Mouse (Mus musculus) embryonic facial prominence, embryonic 11.5 days (tissue): ENCODE measurements at regions not wholly inside any gene's neighbourhood (a gene's known extent, or its start where the extent isn't known, plus 50 kb on each side); places are given as distances from the start of the nearest gene placed in this dataset.

Source experiments
- ATAC-seq: fragments of 200-750 bp; cut with Nextera tagmentation; replicated peaks from 2 replicates; pipeline ENCODE4 v1.8.0; 2017; ENCODE audit warnings: low read depth; ENCODE audit not compliant: insufficient number of reproducible peaks, low FRiP score, low TSS enrichment
- DNase-seq: peaks from one replicate; pipeline ENCODE4 v3.0.0-alpha.2; 2015; ENCODE audit warnings: low spot score
- H3K27ac ChIP-seq: fragments of 300-500 bp; sonication (generic); replicated peaks from 2 replicates; pipeline ENCODE4 v1.5.1; 2014; ENCODE audit warnings: mild to moderate bottlenecking, low read depth, low read length, control low read depth
- H3K27me3 ChIP-seq: fragments of 300-500 bp; sonication (generic); 2 replicates; pipeline ENCODE4 v1.6.1; 2014; ENCODE audit warnings: mild to moderate bottlenecking, low read length, moderate library complexity, mixed read lengths; ENCODE audit not compliant: control insufficient read depth, insufficient read depth
- H3K36me3 ChIP-seq: fragments of 300-500 bp; sonication (generic); replicated peaks from 2 replicates; pipeline ENCODE4 v1.6.1; 2014; ENCODE audit warnings: low read depth, mild to moderate bottlenecking, low read length, moderate library complexity, mixed read lengths; ENCODE audit not compliant: control insufficient read depth, insufficient read depth
- H3K4me1 ChIP-seq: fragments of 300-500 bp; sonication (generic); 2 replicates; pipeline ENCODE4 v1.6.1; 2014; ENCODE audit warnings: low read length, mixed read lengths; ENCODE audit not compliant: control insufficient read depth, insufficient read depth
- H3K4me2 ChIP-seq: fragments of 300-500 bp; sonication (generic); 2 replicates; pipeline ENCODE4 v1.6.1; 2014; ENCODE audit warnings: low read depth, mild to moderate bottlenecking, control low read depth, low read length, moderate library complexity
- H3K4me3 ChIP-seq: fragments of 300-500 bp; sonication (generic); 2 replicates; pipeline ENCODE4 v1.5.1; 2014; ENCODE audit warnings: low read depth, low read length, control low read depth
- H3K9ac ChIP-seq: fragments of 300-500 bp; sonication (generic); replicated peaks from 2 replicates; pipeline ENCODE4 v1.6.1; 2014; ENCODE audit warnings: mild to moderate bottlenecking, control low read depth, low read length
- H3K9me3 ChIP-seq: fragments of 300-500 bp; sonication (generic); replicated peaks from 2 replicates; pipeline ENCODE4 v1.6.1; 2016; ENCODE audit warnings: mild to moderate bottlenecking, low read length, inconsistent platforms, mixed read lengths; ENCODE audit not compliant: control insufficient read depth
- WGBS: fragments of 180-500 bp; shearing (Covaris S2); extraction: QIAGEN DNeasy Blood & Tissue Kit; methylation state at CpG from one replicate; pipeline ENCODE4 v1.1.7; 2014; 5-methylcytosine and 5-hydroxymethylcytosine counted together

- H3K9me3 ChIP-seq: no peaks in the 10 kb centered on the region
- no peaks in the 10 kb centered on the region for H3K4me1 ChIP-seq
Measured at GRCm38 (mm10) chr8:82538121-82538520, 135.1 kb upstream of the Il15 start.

GRCm38 (mm10) chr8:82529153-82529552 is 126.1 kb upstream of the Il15 start:
- WGBS: 89% methylated on average over 3 of the region's 3 CpGs

More at GRCm38 (mm10) chr8:82538121-82538520, 135.1 kb upstream of the Il15 start:
- Histone ChIP-seq H3K4me3 (no peak overlapping the region), H3K9ac (no peak overlapping the region), H3K27me3 (no peaks in the 10 kb centered on the region), H3K4me2 (no peak overlapping the region), H3K36me3 (no peaks in the 10 kb centered on the region), H3K27ac (no peak overlapping the region)
- DNase-seq: no peak
- ATAC-seq: no peak

GRCm38 (mm10) chr8:82523866-82524265 is 120.8 kb upstream of the Il15 start:
- H3K36me3 ChIP-seq: no peaks in the 10 kb centered on the region
- H3K27ac ChIP-seq: no peak overlapping the region
- whole genome bisulfite sequencing: 97% methylated on average over 14 of the region's 14 CpGs
- no peaks in the 10 kb centered on the region for H3K27me3 ChIP-seq
- ATAC-seq (no peak), DNase-seq (no peak)
- H3K4me1 ChIP-seq: no peaks in the 10 kb centered on the region
- no peaks in the 10 kb centered on the region for H3K9me3 ChIP-seq
- no peak overlapping the region for H3K4me3 ChIP-seq
- no peak overlapping the region for H3K4me2 ChIP-seq
- H3K9ac ChIP-seq: no peak overlapping the region

More at GRCm38 (mm10) chr8:82529153-82529552, 126.1 kb upstream of the Il15 start:
- Histone ChIP-seq H3K4me3 (no peak overlapping the region), H3K9me3 (no peaks in the 10 kb centered on the region), H3K27ac (no peak overlapping the region), H3K9ac (no peak overlapping the region), H3K4me1 (no peaks in the 10 kb centered on the region), H3K36me3 (no peaks in the 10 kb centered on the region), H3K27me3 (no peaks in the 10 kb centered on the region), H3K4me2 (no peak overlapping the region)
- ATAC-seq (no peak), DNase-seq (no peak)

GRCm38 (mm10) chr8:82498496-82498895 is 95.5 kb upstream of the Il15 start:
- Histone ChIP-seq H3K4me2 (no peak overlapping the region), H3K9me3 (no peaks in the 10 kb centered on the region), H3K4me3 (no peak overlapping the region), H3K27ac (no peak overlapping the region), H3K36me3 (no peaks in the 10 kb centered on the region), H3K4me1 (no peaks in the 10 kb centered on the region), H3K27me3 (no peaks in the 10 kb centered on the region), H3K9ac (no peak overlapping the region)
- ATAC-seq (no peak), DNase-seq (no peak)
- 80% methylated on average over 2 of the region's 2 CpGs for WGBS

- Histone ChIP-seq H3K4me3 (no peak overlapping the region), H3K9me3 (no peaks in the 10 kb centered on the region), H3K27me3 (no peaks in the 10 kb centered on the region), H3K9ac (no peak overlapping the region), H3K4me1 (no peaks in the 10 kb centered on the region), H3K36me3 (no peaks in the 10 kb centered on the region), H3K27ac (no peak overlapping the region), H3K4me2 (no peak overlapping the region)
- 11% methylated on average over 5 of the region's 5 CpGs for WGBS
- DNase-seq: no peak
- no peak for ATAC-seq
Measured at GRCm38 (mm10) chr8:82477856-82478255, 74.8 kb upstream of the Il15 start.

- Histone ChIP-seq H3K4me2 (no peak overlapping the region), H3K36me3 (no peaks in the 10 kb centered on the region), H3K4me1 (no peaks in the 10 kb centered on the region), H3K27me3 (no peaks in the 10 kb centered on the region), H3K9ac (no peak overlapping the region), H3K27ac (no peak overlapping the region), H3K9me3 (no peaks in the 10 kb centered on the region), H3K4me3 (no peak overlapping the region)
- 33% methylated on average over 2 of the region's 2 CpGs for WGBS
- no peak for DNase-seq
- no peak for ATAC-seq
Measured at GRCm38 (mm10) chr8:82477426-82477769, 74.4 kb upstream of the Il15 start.

GRCm38 (mm10) chr8:82476708-82477425 is 73.8 kb upstream of the Il15 start:
- WGBS: 65% methylated on average over 7 of the region's 7 CpGs
- no peak for ATAC-seq
- DNase-seq: peak; percentile 18

GRCm38 (mm10) chr8:82473266-82473665 is 70.2 kb upstream of the Il15 start:
- no peak overlapping the region for H3K4me2 ChIP-seq
- no peak for ATAC-seq
- 83% methylated on average over 2 of the region's 2 CpGs for WGBS
- DNase-seq: no peak
- H3K27me3 ChIP-seq: no peaks in the 10 kb centered on the region
- no peak overlapping the region for H3K4me3 ChIP-seq
- H3K9ac ChIP-seq: no peak overlapping the region
- no peaks in the 10 kb centered on the region for H3K36me3 ChIP-seq
- H3K27ac ChIP-seq: no peak overlapping the region
- H3K4me1 ChIP-seq: no peaks in the 10 kb centered on the region
- H3K9me3 ChIP-seq: no peaks in the 10 kb centered on the region

More at GRCm38 (mm10) chr8:82476708-82477425, 73.8 kb upstream of the Il15 start:
- no peaks in the 10 kb centered on the region for H3K9me3 ChIP-seq
- no peak overlapping the region for H3K4me2 ChIP-seq
- no peaks in the 10 kb centered on the region for H3K27me3 ChIP-seq
- H3K9ac ChIP-seq: no peak overlapping the region
- no peaks in the 10 kb centered on the region for H3K36me3 ChIP-seq
- H3K27ac ChIP-seq: no peak overlapping the region
- H3K4me1 ChIP-seq: no peaks in the 10 kb centered on the region
- H3K4me3 ChIP-seq: no peak overlapping the region
